Mouse (Mus musculus) cerebellum, adult 11-12 months (tissue): Measurements from ENCODE around the gene Pitpnc1.

Experiments used
- DNase-seq: peaks from one replicate; pipeline ENCODE4 v3.0.0; 2022

The Pitpnc1 gene

DNA sequence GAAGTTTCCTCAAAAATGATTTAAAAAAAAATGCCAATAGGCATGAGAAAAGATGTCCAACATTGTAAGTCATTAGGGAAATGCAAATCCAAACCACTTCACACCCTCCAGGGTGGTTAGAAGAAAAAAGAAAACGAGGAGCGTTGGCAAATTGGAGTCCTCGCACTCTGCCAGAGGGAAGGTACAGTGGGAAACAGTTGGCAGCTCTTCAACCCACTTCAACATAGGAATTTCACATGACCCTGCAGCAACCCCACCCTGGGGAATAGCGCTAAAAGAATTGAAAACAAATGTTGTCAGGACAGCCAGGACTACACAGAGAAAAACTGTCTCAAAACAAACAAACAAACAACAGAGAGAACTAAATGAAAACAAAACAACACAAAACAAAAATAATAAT is 32.8 kb downstream of the Pitpnc1 start:
- no peak for DNase-seq

DNA sequence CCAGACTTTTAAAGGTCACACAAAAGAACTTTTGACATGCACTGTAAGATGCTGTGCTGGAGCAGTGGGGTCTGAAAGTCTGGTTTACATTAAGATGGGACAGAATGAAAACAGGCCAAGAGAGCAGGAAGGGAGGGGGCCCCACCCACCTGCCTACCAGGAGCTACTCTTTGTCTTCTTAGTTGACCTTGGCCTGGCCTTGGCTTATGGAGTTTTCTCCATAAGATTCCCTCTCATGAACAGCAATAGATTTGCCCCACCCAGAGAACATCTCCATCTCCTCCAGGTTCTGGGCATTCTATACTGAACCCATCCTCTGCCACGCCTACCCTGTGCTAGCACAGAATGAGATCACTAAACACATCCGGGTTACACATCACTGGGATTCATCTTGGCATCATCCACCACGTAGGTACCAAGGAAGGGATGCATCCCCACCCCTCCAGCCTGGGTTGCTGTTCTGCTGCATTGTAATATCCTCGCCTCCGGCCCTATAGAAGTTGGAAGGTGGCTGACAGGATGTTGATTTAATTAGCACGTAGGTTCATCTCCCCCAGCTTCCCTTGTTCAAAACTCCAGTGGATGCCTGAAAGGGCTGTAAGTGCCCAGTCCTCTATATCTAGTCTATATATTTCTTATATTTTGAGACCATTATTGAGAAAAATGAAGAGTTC is 34.6 kb downstream of the Pitpnc1 start:
- no peak for DNase-seq

DNA sequence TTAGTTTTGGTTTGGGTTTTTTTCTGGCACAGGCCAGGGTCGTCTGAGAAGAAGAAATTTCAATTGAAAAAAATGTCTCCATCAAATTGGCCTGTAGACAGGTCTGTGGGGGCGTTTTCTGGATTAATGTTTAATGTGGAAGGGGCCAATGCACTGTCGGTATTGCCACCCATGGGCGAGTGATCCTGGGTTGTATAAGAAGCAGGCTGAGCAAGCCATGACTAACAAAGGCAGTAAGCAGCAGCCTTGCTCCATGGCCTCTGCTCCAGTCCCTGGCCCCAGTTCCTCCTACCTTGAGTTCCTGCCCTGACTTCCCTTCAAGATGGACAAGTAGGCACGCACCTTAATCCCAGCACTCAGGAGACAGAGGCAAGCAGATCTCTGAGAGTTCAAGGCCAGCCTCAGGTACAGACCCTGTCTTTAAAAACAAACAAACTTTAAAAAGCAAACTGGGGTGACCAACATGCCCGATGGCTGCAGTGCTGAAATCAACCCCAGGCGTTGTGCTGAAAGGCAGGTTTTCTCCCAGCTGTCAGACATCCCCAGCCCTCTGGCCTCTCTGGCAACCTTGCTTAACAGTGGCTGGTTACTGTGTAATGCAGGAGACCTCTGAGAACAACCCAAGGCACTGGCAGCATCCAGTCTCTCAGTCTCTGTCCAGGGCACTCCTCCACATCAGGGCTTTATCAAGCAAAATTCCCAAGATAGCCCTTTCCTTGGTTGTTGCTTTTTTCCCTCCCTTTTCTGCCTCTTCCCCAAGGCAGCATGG is 39.1 kb downstream of the Pitpnc1 start:
- DNase-seq: no peak

DNA sequence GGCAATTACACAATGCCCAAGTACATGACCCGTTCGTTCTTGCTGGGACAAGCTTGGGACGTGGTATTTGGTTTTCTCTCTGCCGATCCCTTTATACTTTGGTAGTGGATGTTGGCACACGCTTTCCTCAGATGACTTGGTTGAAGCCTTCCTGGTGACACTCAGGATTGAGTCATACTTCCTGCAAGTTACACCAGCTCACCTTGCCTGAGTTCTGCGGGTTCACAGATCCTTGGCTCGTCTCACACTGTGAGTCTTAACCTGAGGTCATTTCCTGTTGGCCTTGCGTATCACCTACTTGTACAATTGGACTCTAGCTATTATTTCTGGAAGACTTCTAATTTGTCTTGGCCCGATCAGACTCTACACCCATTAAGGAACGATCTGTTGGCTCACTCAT is 42.5 kb downstream of the Pitpnc1 start:
- DNase-seq: no peak

DNA sequence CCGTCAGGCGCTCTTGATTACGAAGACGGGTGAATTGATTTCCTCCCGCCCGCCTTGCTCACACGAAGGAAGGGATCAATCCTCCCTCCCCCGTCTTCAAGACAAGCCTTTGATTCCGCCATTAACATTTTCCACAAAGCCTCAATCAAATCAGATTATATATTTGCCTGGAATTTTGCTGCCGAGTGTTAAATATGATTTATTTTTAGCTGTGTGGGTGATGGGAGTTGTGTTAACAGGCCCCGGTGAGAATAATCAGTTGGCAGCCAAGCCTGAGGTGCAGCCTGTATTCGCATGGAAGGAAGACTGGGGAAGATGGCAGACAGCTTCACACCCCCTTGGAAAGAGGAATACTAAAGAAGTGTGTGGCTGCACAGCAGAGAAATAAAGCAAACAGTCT is 46.3 kb downstream of the Pitpnc1 start:
- no peak for DNase-seq

DNA sequence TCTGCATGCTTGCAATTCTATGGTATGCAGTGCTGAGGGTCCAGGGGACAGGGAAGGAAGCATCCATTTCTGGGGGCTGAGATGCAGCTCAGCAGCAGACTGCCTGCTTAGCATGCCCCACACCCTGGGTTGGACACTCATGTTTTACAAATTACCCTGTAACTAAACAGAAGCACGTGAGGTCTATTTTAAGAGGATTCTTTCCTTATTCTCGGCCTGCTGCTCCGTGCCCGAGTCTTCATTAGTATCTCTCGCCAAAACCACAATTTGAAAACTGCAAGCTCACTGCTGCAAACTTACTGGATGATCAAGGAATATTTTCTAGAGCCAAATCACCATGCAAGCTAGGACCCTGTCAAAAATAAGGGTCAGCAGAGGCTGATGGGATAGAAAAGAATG is 48.1 kb downstream of the Pitpnc1 start:
- no peak for DNase-seq

DNA sequence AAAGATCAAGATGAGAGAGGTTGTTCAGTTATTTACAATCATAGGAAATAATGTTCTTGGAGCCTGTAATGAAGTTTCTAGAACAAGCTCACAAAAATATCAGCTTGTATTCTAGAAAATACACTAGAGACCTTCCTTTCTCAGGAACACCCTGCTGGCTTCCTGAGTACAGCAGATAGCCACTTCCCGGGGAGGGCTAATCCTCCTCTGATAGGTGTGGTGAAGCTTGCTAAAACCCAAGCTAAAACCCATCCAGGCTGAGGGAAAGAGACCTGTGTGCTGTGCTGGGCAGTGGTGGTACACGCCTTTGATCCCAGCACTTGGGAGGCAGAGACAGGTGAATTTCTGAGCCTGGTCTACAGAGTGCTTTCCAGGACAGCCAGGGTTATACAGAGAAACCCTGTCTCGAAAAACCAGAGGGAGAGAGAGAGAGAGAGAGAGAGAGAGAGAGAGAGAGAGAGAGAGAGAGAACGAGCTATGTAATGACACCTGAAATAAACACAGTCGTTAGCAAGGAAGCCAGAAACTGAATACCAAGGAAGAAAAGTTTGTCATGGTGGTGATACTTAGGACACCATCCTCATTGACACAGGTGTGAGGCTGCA is 48.6 kb downstream of the Pitpnc1 start:
- no peak for DNase-seq

DNA sequence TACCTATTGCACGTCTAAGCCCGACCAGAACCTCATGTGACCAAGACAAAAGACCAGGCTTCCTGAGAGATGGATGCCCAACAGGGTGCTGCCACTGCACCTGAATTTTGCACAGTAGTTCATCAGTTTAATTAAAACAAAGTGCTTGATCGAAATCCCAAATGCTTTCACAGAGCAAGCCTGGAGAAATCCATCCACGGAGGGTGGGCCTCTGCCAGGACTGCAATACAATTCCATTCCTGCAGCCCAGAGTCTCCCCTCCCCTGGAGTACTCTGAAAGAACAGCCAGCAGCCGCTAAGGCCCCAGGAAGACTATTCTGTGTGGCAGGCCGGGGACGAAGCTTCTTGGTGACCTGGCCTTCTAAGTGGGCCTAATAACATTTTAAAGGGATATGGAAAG is 50.6 kb downstream of the Pitpnc1 start:
- DNase-seq: no peak

DNA sequence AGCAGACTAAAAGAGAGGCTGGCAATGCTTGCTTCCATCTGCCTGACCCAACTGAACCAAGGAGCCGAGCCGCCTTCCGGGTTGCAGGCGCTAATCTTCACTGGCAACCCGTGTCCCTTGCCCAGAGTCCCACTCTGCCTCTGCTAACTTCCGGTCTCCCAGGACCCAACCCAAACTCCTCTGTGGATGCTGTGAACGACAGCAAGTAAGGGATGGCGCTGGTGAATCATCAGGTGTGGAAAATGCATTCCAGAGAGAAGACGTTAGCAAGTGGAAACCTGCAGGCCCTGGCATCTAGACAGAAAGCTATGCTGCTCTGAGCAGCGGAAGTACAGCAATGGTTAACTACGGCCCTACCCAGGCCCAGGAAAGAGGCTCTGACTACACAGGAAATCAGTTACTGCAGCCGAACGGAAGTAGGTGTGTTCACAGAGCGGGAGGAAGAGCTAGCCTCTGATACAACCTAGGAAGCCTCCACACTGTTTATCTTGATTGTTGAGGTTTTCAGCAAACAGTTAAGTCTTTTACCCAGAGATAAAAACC is 53.4 kb downstream of the Pitpnc1 start:
- DNase-seq: no peak

DNA sequence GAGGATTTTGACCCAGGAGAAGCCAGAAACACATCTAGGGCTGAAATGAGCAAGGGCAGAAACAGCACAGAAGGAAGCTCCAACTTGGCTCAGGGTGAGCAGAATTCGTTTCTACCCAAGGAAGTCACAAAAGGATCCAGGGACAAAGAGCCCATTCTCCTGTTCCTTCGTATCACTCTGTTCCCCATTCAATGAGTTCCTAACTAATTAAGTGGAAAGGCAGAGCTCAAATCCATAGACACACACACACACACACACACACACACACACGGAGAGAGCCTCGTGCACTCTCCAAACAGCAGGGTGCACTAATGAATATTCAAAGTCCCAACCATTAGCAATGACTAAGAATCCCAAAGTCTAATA is 54.0 kb downstream of the Pitpnc1 start:
- no peak for DNase-seq

DNA sequence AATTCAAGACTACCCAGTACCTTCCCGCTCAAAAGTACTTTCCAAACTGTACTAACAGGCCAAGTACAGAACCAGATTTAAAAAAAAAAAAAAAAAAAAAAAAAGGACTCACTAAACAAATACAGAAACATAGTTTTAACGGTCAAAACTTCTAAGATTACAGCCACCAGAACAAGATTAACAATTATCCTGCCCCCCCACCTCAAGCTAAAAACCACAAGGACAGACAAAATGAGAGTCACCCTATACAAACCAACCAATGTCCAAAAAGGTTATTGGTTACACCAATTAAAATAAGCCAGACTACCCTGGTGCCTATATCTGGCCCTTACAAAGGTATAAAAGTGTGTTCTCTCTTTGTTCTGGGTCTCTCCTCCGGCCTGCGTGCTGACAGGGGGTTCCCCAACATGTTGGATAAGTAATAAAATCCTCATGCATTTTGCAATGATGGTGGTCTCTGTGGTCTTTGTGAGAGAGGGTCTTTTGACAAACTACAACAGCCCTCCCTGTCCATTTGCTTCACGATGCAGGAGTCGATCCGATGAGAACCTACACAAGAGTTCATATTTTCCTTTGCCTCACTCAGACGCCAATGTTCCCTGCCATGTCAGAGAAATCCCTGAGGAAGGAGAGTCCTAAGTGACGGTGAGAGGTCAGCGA is 54.5 kb downstream of the Pitpnc1 start:
- no peak for DNase-seq

DNA sequence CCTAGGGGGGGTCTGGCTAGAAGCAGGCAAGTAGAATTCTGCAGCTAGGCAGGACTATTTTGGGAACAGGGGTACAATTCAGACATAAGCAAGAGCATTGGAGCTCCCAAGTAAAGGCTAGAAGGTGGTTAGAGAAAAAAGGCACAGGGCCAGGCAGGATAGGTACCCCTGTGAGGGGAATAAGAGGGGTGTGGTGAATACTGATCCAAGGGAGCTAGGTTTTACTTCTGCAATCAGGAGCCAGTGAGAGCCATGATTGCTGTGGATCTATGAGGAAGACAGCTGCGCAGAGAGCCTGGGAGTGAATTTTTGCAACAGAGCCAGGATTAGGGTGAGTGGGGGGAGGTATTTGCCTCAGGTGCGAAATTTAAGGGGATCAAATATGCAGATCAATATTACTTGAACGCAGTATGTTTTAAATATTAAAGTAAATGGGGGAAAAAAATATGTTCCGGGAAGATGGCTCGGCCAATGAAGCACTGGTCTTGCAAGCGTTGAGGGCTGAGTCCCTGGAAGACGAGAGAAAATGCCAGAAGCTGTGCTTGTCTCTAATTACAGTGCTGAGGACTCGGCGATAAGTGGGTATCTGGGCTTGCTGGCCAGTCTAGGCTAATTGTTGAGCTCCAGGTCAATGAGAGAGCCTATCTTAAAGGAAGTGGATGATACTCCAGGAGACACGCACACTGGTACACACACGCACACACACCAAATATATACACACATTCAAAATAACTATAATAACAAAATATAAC is 55.3 kb downstream of the Pitpnc1 start:
- no peak for DNase-seq

DNA sequence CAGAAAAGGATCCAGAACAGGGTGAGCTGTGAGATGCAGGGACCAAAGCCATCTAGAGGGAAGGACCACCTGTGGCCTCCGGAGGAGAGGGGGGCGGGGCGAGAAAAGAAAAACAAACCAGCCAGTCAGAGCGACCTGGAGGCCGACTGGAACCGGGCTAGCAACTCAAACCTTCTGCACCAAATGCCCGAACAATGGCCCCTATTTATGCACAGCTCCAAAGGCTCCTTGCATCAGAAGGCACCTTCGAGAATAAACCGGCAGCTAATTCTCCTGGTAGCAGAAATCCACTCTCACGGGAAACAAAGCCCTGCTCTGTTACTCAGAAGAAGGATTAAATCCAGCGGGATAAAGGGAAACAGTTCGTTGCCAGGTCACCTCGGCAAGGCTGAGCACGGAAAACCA is 57.2 kb downstream of the Pitpnc1 start:
- DNase-seq: peak; percentile 57

DNA sequence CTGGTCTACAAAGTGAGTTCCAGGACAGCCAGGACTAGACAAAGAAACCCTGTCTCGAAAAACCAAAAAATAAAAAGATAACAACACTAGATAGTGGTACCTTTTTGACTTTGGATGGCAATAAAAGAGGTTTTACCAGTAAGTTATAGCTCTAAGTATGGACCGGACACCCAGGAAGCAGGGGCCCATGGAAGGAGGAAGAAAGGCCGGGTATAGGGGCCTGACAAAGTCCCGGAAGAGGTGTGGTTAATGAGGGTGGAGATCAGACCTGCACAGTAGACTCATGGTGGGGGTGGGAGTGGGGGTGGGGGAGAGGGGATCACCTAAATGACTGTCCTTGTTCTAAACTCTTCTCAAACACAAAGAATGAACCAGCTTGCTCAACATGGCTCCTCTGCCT is 58.4 kb downstream of the Pitpnc1 start:
- no peak for DNase-seq

DNA sequence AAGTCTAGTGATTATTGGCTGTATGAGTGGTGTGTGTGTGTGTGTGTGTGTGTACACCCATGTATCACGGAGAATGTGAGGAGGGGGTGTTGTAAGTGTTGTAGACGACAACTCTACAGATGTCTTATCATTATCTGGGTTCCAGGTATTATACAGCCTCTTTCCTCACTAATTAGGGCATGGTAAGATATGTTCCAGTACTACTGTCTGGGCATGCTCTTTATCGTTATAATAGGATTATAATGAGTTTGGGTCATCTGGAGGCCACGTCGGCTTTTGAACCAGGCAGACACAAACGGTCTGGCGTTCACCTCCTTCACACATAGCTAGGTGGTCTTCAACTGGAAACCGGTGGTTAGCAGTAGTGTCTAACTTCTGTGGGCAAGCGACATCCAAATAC is 58.9 kb downstream of the Pitpnc1 start:
- no peak for DNase-seq

DNA sequence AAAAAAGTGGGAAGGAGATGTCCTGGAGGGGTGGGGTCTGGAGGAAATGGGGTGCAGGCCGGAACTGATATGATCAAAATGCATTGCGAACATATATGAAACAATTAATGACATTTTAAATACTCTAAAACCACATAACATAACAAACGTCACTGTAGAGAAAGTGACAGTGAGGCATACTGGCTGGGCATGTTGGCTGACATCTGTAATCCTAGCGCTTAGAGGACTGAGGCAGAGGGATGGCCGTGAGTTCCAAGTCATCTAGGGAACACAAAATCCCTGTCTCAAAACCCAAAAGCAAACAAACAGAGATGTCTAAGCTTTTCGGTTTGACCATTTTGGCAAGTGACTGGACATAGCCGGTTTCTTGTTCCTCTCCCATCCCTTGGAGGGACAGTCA is 59.7 kb downstream of the Pitpnc1 start:
- no peak for DNase-seq

DNA sequence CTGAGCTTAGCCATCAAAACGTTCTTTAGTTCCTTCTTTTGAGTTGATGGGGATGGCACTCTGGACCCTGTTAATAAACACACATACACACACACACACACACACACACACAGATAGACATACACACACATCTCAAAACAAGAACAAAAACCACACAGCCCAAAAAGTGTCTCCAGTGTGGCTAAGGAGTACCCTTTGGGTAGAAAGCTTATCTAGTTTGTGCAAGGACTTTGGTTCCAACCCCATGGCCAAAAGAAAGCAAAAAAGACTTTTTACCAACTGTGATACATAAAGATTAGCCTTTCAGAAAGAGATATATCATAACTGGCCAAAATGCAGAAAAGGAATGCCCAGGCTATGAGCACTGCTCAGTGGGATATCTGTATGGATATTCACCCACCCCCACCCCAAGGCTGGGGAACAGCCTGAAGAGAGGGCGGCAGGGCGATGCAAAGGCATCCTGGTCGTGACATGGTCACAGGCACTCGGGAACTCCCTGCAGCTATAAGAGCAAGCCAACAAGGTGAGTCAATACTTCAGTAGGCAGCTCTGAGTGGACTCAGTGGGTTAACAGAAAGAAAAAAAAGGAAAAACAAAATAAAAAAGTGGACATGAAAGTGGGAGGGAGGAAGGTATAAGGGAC is 60.3 kb downstream of the Pitpnc1 start:
- no peak for DNase-seq

DNA sequence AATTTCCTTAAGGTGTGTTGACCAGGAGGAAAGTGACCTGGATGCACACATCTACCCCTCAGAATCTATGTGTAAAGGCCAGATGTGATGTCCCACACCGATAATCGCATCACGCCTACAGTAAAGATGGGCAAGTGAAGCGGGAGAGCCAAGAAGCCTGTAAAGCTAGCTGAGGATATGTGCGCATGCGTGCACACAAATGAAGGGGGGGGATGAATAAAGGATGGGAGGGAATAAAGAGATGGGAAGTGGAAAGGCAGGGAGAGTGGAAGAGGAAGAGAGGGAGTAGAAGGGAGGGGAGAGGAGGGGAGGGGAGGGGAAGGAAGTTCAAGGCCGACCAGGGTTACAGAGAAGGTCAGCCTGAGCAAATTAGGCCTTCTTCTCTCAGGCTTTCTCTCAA is 61.6 kb downstream of the Pitpnc1 start:
- DNase-seq: no peak

DNA sequence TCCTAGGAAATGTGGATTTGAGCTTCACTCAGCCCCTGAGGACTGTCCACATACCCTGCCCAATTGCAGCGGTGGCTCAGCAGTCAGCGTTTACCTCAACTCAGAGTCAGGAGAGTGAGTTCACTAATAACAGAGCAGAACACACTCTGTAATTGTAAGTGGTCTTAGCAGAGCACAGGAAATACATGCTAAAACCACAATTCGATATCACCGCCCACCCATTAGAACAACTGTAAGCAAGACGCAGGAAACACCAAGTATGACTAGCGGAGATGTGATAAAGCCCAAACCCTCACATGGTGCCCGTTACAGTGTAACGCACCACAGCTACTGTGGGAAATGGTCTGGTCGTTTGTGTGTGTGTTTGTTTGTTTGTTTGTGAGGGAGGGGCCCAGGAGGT is 62.8 kb downstream of the Pitpnc1 start:
- DNase-seq: no peak

DNA sequence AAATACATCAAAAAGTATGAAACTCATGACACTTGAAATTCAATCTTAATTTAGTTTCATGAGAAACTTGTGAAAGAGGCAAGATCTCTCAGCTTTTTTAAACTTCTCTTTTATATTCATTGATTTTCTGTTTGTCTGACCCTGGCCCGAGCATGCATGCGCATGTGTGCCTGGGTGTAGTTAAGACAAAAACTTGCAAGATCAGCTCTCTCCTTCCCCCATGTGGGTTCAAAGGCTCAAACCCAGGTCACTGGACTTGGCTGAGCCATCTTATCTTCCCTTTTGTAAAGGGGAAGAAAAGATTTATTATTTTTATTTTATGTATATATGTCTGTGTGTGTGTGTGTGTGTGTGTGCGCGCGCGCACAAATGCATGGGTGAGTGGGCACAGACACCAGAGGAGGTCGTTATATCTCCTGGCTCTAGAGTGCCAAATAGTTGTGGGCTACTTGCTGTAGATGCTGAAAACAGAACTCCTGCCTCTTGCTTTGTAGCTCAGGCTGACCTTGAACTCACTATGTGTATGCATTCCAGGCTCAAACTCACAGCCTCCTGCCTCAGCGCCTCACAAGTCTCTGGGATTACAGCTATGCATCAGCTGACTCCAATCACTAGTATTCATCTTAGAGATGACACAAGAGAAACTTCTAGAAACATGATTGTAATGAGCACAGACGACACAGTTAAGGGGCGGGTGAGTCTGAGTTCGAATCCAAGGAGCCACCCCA is 64.7 kb downstream of the Pitpnc1 start:
- DNase-seq: no peak

DNA sequence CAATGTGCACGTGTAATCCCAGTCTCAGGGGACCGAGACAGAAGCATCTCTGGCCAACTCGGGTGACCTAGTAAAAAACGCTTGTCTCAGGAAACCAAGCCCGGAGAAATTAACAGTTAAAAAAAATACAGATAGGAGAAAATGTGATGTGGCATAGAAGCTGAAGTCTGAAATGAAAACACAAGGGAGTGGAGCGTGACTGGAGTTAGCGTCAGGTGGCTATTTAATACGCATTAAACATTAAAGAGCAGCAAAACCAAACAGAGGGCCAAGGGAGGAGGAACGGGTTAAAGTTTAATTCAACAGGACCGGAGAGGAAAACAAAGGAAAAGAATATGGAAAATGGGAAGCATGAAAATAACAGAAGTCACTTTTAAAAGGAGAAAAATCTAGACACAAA is 67.2 kb downstream of the Pitpnc1 start:
- no peak for DNase-seq
